Mouse (Mus musculus): ENCODE data around the gene Nek9. TPM values are rescaled to one million over a fixed set of nuclear protein-coding genes. Genes with fewer than 3 reads are reported as not detected.

The Nek9 gene
- 10 to 100 TPM; 28.9 to 32.0 TPM for total RNA-seq (2021)

DNA sequence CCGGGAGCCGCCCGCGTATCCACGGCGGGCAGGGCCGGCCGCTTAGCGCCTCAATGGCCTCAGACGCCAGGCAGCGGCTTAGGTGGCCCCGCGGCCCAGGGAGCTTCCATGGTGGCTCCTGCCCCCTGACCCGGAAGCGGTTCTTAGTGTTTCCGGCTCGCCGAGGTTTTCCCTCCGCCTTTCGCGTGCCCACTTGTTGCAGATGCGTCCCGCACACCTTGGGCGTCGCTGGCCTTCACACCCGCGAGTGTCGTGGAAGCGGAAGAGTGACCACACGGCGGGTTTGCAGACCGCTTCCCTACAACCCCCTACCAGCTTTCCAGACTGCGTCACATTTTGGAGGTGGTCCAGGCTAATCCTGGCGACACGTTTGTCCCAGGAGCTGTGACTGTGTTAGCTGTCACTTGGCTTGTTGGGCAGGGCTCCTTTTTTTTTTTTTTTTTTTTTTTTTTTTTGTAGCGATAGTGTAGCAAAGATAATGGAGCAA lies at the start of gene Nek9:
Gene Nek9 (minus strand): TSS at position 120 of the 487 bp plus-strand sequence.
- intact Hi-C loops (cut with DNase I): no loop called here

DNA sequence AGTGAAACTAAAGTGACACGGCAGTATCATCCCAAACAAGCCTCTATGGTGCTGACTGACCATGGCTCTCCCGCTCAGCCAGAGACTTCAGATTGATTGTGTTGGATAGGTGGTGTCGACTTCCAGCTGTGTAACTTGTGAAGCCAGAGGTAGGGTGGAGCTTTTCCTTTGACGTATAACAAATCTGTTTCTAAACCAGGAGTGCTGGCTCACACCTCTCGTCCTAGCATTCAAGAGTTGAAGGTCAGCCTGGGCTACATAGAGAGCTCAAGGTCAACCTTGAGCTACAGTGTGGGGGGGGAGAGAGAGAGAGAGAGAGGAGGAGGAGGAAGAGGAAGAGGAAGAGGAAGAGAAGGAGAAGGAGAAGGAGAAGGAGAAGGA lies 46.8 kb upstream of the Nek9 start:
- intact Hi-C loops (cut with DNase I): no loop called here
- no peak for DNase-seq

More for the DNA sequence above, at the start of gene Nek9:
- DNase-seq: peak; percentile 95

- no peak for DNase-seq
- intact Hi-C loops (cut with DNase I): no loop called here
Observed at GRCm38 (mm10) chr12:85385329-85385994, 46.3 kb upstream of the Nek9 start.

- DNase-seq: no peak
- intact Hi-C loops (cut with DNase I): no loop called here
Observed at GRCm38 (mm10) chr12:85382761-85383680, 43.9 kb upstream of the Nek9 start.

DNA sequence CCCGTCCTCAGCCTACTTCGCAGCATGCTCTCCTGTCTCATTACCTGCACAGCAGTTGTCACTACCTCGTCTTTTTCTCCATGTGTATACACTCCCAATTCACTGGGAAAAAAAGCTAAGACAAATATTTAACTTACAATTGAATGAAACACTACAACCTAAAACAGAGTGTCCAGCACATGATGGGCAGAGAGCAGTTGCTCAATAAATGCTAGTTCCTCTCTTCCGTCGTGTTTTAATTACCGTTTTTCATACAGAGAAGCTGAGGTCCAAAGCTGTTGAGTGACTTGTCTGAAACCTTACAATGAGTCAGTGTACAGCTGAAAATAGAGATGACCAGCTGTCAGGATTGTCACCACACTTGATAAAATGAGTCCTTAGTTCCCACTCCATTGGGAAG lies 42.4 kb upstream of the Nek9 start:
- intact Hi-C loops (cut with DNase I): no loop called here
- no peak for DNase-seq

DNA sequence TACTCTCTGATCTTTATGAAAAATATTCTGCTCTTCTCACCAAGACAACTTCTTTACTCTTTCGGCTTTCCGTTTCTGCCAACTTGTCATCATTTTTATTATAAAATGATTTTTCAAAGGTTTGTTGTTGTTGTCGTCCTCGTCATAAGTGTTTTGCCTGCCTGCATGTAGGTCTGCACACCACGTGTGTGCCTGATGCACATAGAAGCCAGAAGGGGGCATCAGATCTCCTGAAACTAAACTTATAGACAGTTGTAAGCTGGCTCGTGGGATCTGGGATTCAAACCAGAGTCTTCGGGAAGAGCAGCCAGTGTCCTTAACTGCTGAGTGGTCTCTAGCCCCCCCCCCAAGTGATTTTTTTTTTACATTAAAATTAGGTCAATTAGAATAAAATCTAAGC lies 41.8 kb upstream of the Nek9 start:
- no peak for DNase-seq
- intact Hi-C loops (cut with DNase I): no loop called here

GRCm38 (mm10) chr12:85380308-85380707 lies 41.1 kb upstream of the Nek9 start:
- DNase-seq: no peak
- intact Hi-C loops (cut with DNase I): no loop called here

DNA sequence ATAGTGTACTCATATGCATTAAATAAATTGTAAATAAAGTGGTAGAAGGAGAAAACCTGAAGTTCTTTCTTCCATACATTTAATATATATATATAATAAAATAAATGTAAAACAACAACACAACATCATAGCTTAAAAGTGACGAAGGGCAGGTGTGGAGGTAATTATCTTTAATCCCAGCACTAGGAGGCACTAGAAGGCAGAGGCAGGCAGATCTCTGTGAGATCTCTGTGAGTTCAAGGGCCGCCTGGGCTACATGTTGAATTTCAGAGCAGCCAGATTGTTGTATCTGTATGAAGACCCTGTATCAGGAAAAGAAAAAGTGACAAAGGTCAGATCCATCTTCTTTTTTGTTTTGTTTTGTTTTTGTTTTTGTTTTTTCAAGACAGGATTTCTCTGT lies 39.1 kb upstream of the Nek9 start:
- DNase-seq: no peak
- intact Hi-C loops (cut with DNase I): no loop called here

DNA sequence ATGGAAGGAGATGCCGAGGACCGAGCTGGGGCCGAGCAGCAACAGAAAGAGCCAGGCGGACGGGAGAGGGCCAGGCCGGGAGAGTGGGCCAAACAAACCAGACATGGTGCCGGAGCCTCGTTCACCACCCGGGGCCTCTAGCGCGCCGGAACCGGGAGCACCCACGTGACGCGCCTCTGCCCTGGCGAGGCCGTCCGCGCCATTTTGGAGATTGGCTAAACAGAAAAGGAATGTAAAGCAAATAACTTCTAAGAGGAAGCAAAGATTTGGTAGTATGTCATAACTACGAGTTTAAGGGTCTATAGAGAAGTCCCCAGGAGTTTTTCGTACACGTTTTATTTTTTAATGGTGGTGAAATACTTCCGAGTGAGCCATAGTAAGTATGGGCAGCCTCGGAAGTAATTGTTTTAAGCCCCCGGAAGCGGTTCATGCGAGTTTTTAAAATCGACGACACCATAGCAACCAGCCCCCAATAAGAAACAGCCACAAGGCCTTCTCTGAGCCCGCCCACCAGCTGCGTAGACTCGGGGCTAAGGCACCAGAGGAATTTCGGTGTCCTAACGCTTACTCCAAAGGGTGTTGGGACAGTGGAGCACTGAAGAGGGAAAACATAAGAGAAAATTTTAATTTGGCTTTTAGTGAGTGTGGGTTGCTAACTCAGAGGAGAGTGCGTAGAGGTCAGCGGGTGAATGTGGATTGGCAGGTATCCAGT lies 35.6 kb upstream of the Nek9 start, which contains the start of gene Tmed10:
Gene Tmed10 (minus strand): TSS at position 287 of the 712 bp plus-strand sequence.
- intact Hi-C loops (cut with DNase I): no loop called here
- DNase-seq: peak; percentile 86

- DNase-seq: peak; percentile 53
- intact Hi-C loops (cut with DNase I): no loop called here
Observed at GRCm38 (mm10) chr12:85373591-85374560, 34.7 kb upstream of the Nek9 start.

DNA sequence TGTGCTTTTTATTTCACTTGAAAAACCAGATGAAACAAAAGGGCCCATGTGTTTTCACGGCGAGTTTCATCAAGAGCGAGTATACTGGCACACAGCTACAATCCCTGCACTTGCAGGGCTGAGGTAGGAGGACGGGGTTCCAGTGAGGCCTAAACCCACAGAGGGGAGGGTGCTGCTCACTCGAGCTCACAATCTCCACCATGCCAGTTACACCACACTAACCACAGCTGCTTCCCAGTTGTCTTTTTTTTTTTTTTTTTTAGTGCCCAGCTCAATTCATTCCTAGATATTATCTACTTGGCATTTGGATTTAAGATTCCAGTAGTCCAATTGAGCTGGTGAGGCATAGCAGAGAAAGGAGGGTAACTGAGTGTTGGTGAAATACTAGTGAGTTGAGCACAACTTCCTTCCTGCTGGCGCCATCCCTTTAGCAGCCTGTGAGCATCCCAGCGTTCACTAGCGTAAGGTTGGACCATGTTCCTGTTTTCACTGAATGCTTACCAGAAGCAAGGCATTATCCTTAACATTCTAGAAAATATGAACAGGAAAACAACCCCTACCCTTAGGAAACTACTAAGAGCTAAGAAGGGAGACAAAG lies 33.0 kb upstream of the Nek9 start:
- intact Hi-C loops (cut with DNase I): no loop called here
- DNase-seq: no peak

DNA sequence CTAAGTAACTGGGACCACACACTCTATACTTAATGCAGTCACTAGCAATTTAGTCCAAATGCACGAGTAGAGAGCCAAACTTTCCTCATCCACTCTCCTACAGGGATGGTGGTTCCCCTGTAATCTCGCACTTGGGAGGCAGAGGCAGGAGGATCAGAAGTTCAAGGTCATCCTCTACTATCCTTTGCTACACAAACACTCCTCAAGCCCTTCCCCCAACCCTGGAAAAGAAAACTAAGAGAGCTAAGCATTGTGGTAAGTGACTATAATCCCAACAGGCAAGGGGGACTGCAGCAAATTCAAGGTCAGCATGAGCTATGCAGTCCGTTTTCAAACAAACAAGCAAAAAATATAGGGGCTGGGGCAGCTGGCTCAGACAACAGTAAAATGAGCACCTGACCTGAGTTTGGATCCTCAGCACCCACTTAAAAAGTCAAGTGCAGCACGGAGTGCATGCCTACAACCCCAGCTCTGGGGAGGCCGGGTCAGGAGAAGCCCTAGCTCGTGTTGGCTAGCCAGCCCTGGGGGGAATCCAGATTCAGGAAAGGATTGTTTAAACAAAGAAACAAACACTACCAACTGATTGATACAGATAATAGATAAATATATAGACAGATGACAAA lies 29.4 kb upstream of the Nek9 start:
- DNase-seq: no peak
- intact Hi-C loops (cut with DNase I): no loop called here

- intact Hi-C loops (cut with DNase I): no loop called here
- DNase-seq: peak; percentile 52
Observed at GRCm38 (mm10) chr12:85366271-85366670, 27.1 kb upstream of the Nek9 start.

DNA sequence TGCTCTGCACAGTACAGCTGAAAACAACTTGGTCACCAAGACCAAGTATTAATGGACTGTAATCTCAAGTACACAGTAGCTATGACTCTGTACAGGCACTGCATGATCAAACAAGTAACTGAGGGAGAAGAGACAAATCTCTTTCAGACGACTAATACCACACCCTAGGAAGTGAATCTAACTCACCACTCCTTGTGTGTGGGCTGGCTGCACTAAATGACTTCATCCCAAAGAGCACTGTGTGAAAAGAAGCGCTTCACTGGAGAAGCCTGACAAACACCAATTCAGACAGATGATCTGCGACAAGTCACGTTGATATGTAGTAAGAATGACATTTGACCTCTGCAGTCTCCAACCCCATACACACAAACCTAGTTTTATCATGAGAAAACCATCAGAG lies 23.3 kb upstream of the Nek9 start:
- intact Hi-C loops (cut with DNase I): no loop called here
- no peak for DNase-seq

- intact Hi-C loops (cut with DNase I): no loop called here
Observed at GRCm38 (mm10) chr12:85361580-85361979, 22.4 kb upstream of the Nek9 start.

GRCm38 (mm10) chr12:85361165-85361564 lies 22.0 kb upstream of the Nek9 start:
- no peak for DNase-seq
- intact Hi-C loops (cut with DNase I): no loop called here

More at GRCm38 (mm10) chr12:85361580-85361979, 22.4 kb upstream of the Nek9 start:
- DNase-seq: no peak

GRCm38 (mm10) chr12:85354061-85354460 lies 14.9 kb upstream of the Nek9 start:
- DNase-seq: no peak
- intact Hi-C loops (cut with DNase I): no loop called here

- intact Hi-C loops (cut with DNase I): no loop called here
- DNase-seq: peak; percentile 46
Observed at GRCm38 (mm10) chr12:85350407-85351232, 11.5 kb upstream of the Nek9 start.
